Mouse (Mus musculus) liver, postnatal 0 days (tissue): Measurements from ENCODE around the gene Tmsb4x.

ENCODE experiments used
- CTCF ChIP-seq: sonication (generic); IDR thresholded peaks from 2 replicates; pipeline ENCODE4 v1.5.1; 2016; ENCODE audit warnings: antibody characterized with exemption, low read depth
- EP300 ChIP-seq: IDR thresholded peaks from 2 replicates; pipeline ENCODE4 v1.6.1; 2016; ENCODE audit warnings: antibody characterized with exemption, low read depth, mild to moderate bottlenecking

DNA sequence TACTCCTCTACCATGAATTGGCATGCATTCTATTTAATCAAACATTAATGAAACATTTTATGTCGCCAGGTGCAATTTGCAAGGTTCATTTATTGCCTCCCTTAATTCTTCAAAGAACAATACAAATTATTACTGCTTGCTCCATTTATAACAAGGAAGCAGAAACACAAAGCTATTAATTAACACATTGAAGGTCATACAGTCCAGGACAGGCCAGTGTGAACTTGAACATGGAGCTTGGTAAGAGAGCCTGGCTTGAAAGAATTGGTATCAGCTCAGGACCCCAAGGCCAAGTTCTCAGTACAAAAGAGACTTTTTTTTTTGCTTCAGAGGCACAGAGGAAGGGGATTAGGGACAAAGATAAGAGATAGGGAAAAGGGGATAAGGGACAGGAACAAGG lies 43.1 kb downstream of the Tmsb4x start:
- TF ChIP-seq CTCF = no peak
- TF ChIP-seq EP300 = no peak
